Mouse (Mus musculus) lung, embryonic 14.5 days (tissue): ENCODE data around the gene Gm5475. TPM values are rescaled to one million over a fixed set of nuclear protein-coding genes. Genes with fewer than 3 reads are reported as not detected.

Experiments
- ATAC-seq: fragments of 200-750 bp; cut with Nextera tagmentation; 2 replicates; pipeline ENCODE4 v1.8.0; 2017; ENCODE audit warnings: mild to moderate bottlenecking, moderate TSS enrichment, moderate library complexity; ENCODE audit not compliant: insufficient read depth
- DNase-seq: peaks from one replicate; pipeline ENCODE4 v3.0.0-alpha.2; 2015
- H3K27ac ChIP-seq: fragments of 300-500 bp; sonication (generic); 2 replicates; pipeline ENCODE4 v1.5.1; 2014; ENCODE audit warnings: low read depth, mild to moderate bottlenecking, moderate library complexity
- H3K27me3 ChIP-seq: fragments of 300-500 bp; sonication (generic); 2 replicates; pipeline ENCODE4 v1.6.1; 2014; ENCODE audit warnings: low read length, control low read depth; ENCODE audit not compliant: insufficient read depth
- H3K36me3 ChIP-seq: fragments of 300-500 bp; sonication (generic); 2 replicates; pipeline ENCODE4 v1.6.1; 2014; ENCODE audit warnings: control low read depth; ENCODE audit not compliant: insufficient read depth
- H3K4me1 ChIP-seq: fragments of 300-500 bp; sonication (generic); 2 replicates; pipeline ENCODE4 v1.6.1; 2014; ENCODE audit warnings: antibody characterized with exemption, control low read depth; ENCODE audit not compliant: insufficient read depth
- H3K4me2 ChIP-seq: fragments of 300-500 bp; sonication (generic); 2 replicates; pipeline ENCODE4 v1.6.1; 2014; ENCODE audit warnings: mild to moderate bottlenecking
- H3K4me3 ChIP-seq: fragments of 300-500 bp; sonication (generic); 2 replicates; pipeline ENCODE4 v1.5.1; 2014; ENCODE audit warnings: low read depth, low read length
- H3K9ac ChIP-seq: fragments of 300-500 bp; sonication (generic); 2 replicates; pipeline ENCODE4 v1.6.1; 2014
- H3K9me3 ChIP-seq: fragments of 300-500 bp; sonication (generic); 2 replicates; pipeline ENCODE4 v1.6.1; 2016; ENCODE audit warnings: low read depth, low read length, control low read depth
- CTCF ChIP-seq: IDR thresholded peaks from 2 replicates; pipeline ENCODE4 v1.5.1; 2016; ENCODE audit warnings: antibody characterized with exemption, low read depth
- WGBS: fragments of 180-500 bp; shearing (Covaris S2); extraction: QIAGEN DNeasy Blood & Tissue Kit; methylation state at CpG from one replicate; pipeline ENCODE4 v1.1.7; 2014; 5-methylcytosine and 5-hydroxymethylcytosine counted together
- polyA plus RNA-seq: library from polyadenylated mRNA; unstranded; fragments of >200 nt; fragmentation: Nextera tagmentation; extraction: Ambion mirVana; gene quantifications from 2 replicates; pipeline ENCODE4 v1.2.1, GENCODE M21; 2014

Gm5475 gene
- polyA plus RNA-seq, 1 experiment from 2014 or later = not detected

GRCm38 (mm10) chr15:100388224-100388835, 33.6 kb upstream of the Gm5475 start:
- Histone ChIP-seq H3K4me2 (peak overlapping the region; percentile 40; the same call in 1 of the 2 replicates), H3K27ac (no peak overlapping the region), H3K4me3 (no peak overlapping the region), H3K9me3 (0 out of 2 replicates have a peak, but pooled peaks cover 3% of the 10 kb centered on the region), H3K36me3 (peaks cover 1% of the 10 kb centered on the region; the same call in 1 of the 2 replicates), H3K4me1 (no peaks in the 10 kb centered on the region), H3K9ac (no peak overlapping the region), H3K27me3 (no peaks in the 10 kb centered on the region)
- TF ChIP-seq CTCF = no peak
- no peak for DNase-seq
- WGBS = 83% methylated on average over 16 of the region's 16 CpGs
- no peak for ATAC-seq

DNA sequence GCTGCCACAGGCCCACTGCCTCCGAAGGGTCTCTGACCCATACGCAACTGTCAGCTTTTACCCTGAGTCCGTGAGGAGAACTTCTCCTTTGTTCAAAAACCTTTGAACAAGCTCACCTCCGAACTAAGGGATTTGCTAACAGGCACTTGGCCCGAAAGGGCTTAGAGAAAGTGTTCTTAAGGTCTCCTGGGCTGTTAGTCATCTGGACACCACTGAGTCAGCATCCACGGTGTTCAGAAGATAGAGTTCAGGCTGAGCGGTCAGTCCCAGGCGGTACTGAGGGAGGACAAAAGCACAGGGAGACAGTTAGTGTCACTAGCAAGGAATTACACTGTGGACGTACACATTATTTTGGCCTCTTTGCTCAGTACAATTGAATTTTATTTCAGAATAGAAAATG, 33.1 kb upstream of the Gm5475 start:
- no peak for DNase-seq
- WGBS = 52% methylated on average over 9 of the region's 9 CpGs
- H3K36me3 ChIP-seq = peaks cover 6% of the 10 kb centered on the region; the same call in 1 of the 2 replicates
- H3K4me2 ChIP-seq = no peak overlapping the region
- no peak for ATAC-seq
- H3K9ac ChIP-seq = no peak overlapping the region
- no peak overlapping the region for H3K4me3 ChIP-seq
- H3K27ac ChIP-seq = no peak overlapping the region
- no peaks in the 10 kb centered on the region for H3K27me3 ChIP-seq
- TF ChIP-seq CTCF = no peak
- H3K9me3 ChIP-seq = 0 out of 2 replicates have a peak, but pooled peaks cover 3% of the 10 kb centered on the region
- no peaks in the 10 kb centered on the region for H3K4me1 ChIP-seq

GRCm38 (mm10) chr15:100391066-100391465, 30.9 kb upstream of the Gm5475 start:
- no peaks in the 10 kb centered on the region for H3K27me3 ChIP-seq
- H3K4me2 ChIP-seq = no peak overlapping the region
- ATAC-seq (no peak), DNase-seq (no peak)
- no peaks in the 10 kb centered on the region for H3K4me1 ChIP-seq
- H3K9me3 ChIP-seq = no peaks in the 10 kb centered on the region
- peaks cover 28% of the 10 kb centered on the region for H3K36me3 ChIP-seq
- no peak for TF ChIP-seq CTCF
- WGBS = 64% methylated on average over 7 of the region's 7 CpGs
- no peak overlapping the region for H3K27ac ChIP-seq
- H3K9ac ChIP-seq = no peak overlapping the region
- no peak overlapping the region for H3K4me3 ChIP-seq

DNA sequence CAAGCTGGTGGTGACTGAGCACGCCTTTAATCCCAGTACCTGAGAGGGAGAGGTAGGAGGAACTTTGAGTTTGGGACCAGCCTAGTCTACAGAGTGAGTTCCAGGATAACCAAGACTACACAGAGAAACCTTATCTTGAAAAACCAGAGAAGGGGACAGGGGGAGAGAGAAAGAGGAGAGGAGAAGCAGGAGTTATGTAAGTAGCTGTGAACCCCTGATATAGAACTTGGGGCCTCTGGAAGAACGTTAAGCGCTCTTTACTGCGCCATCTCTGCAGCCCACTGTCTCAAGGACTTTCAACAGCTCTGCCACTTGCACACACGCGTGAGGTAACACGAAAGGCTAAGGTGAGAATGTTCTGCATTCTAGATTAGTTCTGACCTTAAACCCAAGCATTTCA, 30.3 kb upstream of the Gm5475 start:
- no peak overlapping the region for H3K9ac ChIP-seq
- H3K4me3 ChIP-seq = no peak overlapping the region
- TF ChIP-seq CTCF = no peak
- DNase-seq = no peak
- peaks cover 34% of the 10 kb centered on the region for H3K36me3 ChIP-seq
- no peak overlapping the region for H3K27ac ChIP-seq
- no peak for ATAC-seq
- H3K4me2 ChIP-seq = no peak overlapping the region
- no peaks in the 10 kb centered on the region for H3K9me3 ChIP-seq
- no peaks in the 10 kb centered on the region for H3K27me3 ChIP-seq
- H3K4me1 ChIP-seq = no peaks in the 10 kb centered on the region
- WGBS = 81% methylated on average over 7 of the region's 7 CpGs

DNA sequence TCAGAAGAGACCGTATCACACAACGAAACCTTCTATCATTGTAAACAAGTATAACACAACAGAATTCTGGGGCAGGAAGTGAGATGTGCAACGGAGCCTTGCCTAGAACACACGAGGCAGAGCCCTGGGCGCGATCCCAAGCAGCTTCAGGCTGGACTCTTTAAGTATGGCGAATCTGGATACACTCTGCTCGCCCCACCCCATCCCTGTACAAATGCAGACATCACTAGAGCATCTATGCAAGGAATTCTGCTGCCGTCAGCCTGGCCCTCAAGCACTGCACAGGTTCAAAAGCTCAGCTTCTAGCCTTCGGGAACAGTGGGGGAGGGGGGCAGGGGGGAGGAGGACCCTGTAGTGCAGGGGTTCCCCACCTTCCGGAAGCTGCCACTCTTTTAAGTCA, 28.9 kb upstream of the Gm5475 start:
- ATAC-seq (no peak), DNase-seq (no peak)
- WGBS = 76% methylated on average over 11 of the region's 11 CpGs
- Histone ChIP-seq H3K36me3 (peaks cover 48% of the 10 kb centered on the region), H3K4me1 (no peaks in the 10 kb centered on the region), H3K9me3 (no peaks in the 10 kb centered on the region), H3K9ac (no peak overlapping the region), H3K4me2 (no peak overlapping the region), H3K27ac (no peak overlapping the region), H3K27me3 (no peaks in the 10 kb centered on the region), H3K4me3 (no peak overlapping the region)
- TF ChIP-seq CTCF = no peak

GRCm38 (mm10) chr15:100395561-100395960, 26.4 kb upstream of the Gm5475 start:
- H3K36me3 ChIP-seq = peaks cover 73% of the 10 kb centered on the region
- H3K4me2 ChIP-seq = no peak overlapping the region
- no peak for DNase-seq
- no peak for ATAC-seq
- H3K27me3 ChIP-seq = no peaks in the 10 kb centered on the region
- no peak overlapping the region for H3K9ac ChIP-seq
- no peak overlapping the region for H3K27ac ChIP-seq
- TF ChIP-seq CTCF = no peak; the same call in 1 of the 2 replicates
- no peaks in the 10 kb centered on the region for H3K9me3 ChIP-seq
- H3K4me1 ChIP-seq = no peaks in the 10 kb centered on the region
- no peak overlapping the region for H3K4me3 ChIP-seq
- WGBS = 92% methylated on average over 3 of the region's 3 CpGs

GRCm38 (mm10) chr15:100400592-100401250, 21.2 kb upstream of the Gm5475 start:
- H3K4me3 ChIP-seq = no peak overlapping the region
- DNase-seq = no peak
- H3K27me3 ChIP-seq = no peaks in the 10 kb centered on the region
- H3K4me1 ChIP-seq = no peaks in the 10 kb centered on the region
- H3K4me2 ChIP-seq = no peak overlapping the region
- 83% methylated on average over 16 of the region's 16 CpGs for WGBS
- H3K9ac ChIP-seq = no peak overlapping the region
- H3K27ac ChIP-seq = no peak overlapping the region
- no peak for ATAC-seq
- TF ChIP-seq CTCF = no peak
- H3K36me3 ChIP-seq = peaks cover 99% of the 10 kb centered on the region
- no peaks in the 10 kb centered on the region for H3K9me3 ChIP-seq
